Mouse (Mus musculus): Measurements from ENCODE around the gene Gdf5.

DNA sequence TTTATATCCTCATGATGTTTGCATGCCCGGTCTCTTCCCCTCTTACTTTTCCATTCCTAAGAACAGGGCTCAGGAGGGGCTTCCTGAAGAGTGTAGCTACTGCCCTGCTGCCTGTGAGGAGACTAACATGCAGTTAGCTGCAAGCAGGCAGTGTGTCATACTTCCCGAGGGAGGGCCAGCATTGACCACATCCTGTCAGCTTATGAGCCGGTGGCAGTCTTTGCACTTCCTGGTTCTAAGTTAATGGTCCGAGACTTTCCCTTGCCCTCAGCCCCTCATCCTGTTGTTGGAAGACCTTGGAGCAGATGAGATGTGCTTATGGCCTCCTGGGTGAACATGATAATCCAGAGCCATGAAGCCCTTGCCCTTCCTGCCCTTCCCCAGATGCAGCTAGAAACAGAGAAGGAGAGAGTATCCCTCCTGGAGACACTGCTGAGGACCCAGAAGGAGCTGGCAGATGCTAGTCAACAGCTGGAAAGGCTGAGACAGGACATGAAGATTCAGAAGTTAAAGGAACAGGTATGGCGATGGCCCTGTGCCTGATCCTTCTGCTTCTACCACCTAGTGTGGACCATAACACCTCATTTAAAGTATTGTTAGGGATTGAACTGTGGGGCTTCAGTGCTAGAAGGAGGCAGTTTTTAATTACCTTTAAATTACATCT lies 34.3 kb upstream of the Gdf5 start:
- TF ChIP-seq EP300 (optimal IDR thresholded peaks at IDR 0.05) = no peak
- TF ChIP-seq CTCF (IDR thresholded peaks at IDR 0.05; ENCODE audit: low read depth) = no peak

Measured in stomach, postnatal 0 days (tissue).